Mouse (Mus musculus): Measurements from ENCODE around the gene Gm17535. TPM values are rescaled to one million over a fixed set of nuclear protein-coding genes. Genes with fewer than 3 reads are reported as not detected.
"Not testable (repeated sequence)": the region's sequence is repeated elsewhere in the genome, so short reads cannot be mapped to it uniquely, and the experiment has no call there.

The Gm17535 gene
- polyA plus RNA-seq, 1 experiment, result not detected

DNA sequence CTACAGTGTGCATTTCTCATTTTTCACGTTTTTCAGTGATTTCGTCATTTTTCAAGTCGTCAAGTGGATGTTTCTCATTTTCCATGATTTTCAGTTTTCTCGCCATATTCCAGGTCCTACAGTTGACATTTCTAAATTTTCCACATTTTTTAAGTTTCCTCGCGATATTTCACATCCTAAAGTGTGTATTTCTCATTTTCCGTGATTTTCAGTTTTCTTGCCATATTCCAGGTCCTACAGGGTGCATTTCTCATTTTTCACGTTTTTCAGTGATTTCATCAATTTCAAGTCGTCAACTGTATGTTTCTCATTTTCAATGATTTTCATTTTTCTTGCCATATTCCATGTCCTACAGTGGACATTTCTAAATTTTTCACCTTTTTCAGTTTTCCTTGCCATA, 19.0 kb upstream of the Gm17535 start, which contains the start of gene Gm10720:
Gene Gm10720 (plus strand): TSS at position 301 of the 400 bp plus-strand sequence.
- H3ac ChIP-seq (ENCODE audit: control insufficient read depth, insufficient read length, low read depth); H3K36me3 ChIP-seq (ENCODE audit: control insufficient read depth, insufficient read depth); H3K4me3 ChIP-seq (ENCODE audit: insufficient read depth, poor library complexity, severe bottlenecking); H3K27me3 ChIP-seq (ENCODE audit: control insufficient read depth, insufficient read depth, insufficient read length); H3K79me3 ChIP-seq (ENCODE audit: low read depth); H3K79me2 ChIP-seq (ENCODE audit: control insufficient read depth, insufficient read depth): not testable (repeated sequence)

GRCm38 (mm10) chr9:3015896-3016295, 18.5 kb upstream of the Gm17535 start:
- H3K79me3 ChIP-seq (ENCODE audit: low read depth); H3ac ChIP-seq (ENCODE audit: control insufficient read depth, insufficient read length, low read depth); H3K27me3 ChIP-seq (ENCODE audit: control insufficient read depth, insufficient read depth, insufficient read length); H3K36me3 ChIP-seq (ENCODE audit: control insufficient read depth, insufficient read depth); H3K79me2 ChIP-seq (ENCODE audit: control insufficient read depth, insufficient read depth); H3K4me3 ChIP-seq (ENCODE audit: insufficient read depth, poor library complexity, severe bottlenecking): not testable (repeated sequence)

DNA sequence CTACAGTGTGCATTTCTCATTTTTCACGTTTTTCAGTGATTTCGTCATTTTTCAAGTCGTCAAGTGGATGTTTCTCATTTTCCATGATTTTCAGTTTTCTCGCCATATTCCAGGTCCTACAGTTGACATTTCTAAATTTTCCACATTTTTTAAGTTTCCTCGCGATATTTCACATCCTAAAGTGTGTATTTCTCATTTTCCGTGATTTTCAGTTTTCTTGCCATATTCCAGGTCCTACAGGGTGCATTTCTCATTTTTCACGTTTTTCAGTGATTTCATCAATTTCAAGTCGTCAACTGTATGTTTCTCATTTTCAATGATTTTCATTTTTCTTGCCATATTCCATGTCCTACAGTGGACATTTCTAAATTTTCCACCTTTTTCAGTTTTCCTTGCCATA, 17.3 kb upstream of the Gm17535 start, which contains the start of gene Gm10719:
Gene Gm10719 (plus strand): TSS at position 301 of the 400 bp plus-strand sequence.
- not testable (repeated sequence) for H3ac ChIP-seq (ENCODE audit: control insufficient read depth, insufficient read length, low read depth); H3K79me2 ChIP-seq (ENCODE audit: control insufficient read depth, insufficient read depth); H3K79me3 ChIP-seq (ENCODE audit: low read depth); H3K27me3 ChIP-seq (ENCODE audit: control insufficient read depth, insufficient read depth, insufficient read length); H3K4me3 ChIP-seq (ENCODE audit: insufficient read depth, poor library complexity, severe bottlenecking); H3K36me3 ChIP-seq (ENCODE audit: control insufficient read depth, insufficient read depth)

DNA sequence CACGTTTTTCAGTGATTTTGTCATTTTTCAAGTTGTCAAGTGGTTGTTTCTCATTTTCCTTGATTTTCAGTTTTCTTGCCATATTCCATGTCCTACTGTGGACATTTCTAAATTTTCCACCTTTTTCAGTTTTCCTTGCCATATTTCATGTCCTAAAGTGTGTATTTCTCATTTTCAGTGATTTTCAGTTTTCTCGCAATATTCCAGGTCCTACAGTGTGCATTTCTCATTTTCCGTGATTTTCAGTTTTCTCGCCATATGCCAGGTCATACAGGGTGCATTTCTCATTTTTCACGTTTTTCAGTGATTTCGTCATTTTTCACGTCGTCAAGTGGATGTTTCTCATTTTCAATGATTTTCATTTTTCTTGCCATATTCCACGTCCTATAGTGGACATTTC, 15.5 kb upstream of the Gm17535 start:
- not testable (repeated sequence) for H3K79me2 ChIP-seq (ENCODE audit: control insufficient read depth, insufficient read depth); H3ac ChIP-seq (ENCODE audit: control insufficient read depth, insufficient read length, low read depth); H3K79me3 ChIP-seq (ENCODE audit: low read depth); H3K27me3 ChIP-seq (ENCODE audit: control insufficient read depth, insufficient read depth, insufficient read length); H3K4me3 ChIP-seq (ENCODE audit: insufficient read depth, poor library complexity, severe bottlenecking); H3K36me3 ChIP-seq (ENCODE audit: control insufficient read depth, insufficient read depth)

DNA sequence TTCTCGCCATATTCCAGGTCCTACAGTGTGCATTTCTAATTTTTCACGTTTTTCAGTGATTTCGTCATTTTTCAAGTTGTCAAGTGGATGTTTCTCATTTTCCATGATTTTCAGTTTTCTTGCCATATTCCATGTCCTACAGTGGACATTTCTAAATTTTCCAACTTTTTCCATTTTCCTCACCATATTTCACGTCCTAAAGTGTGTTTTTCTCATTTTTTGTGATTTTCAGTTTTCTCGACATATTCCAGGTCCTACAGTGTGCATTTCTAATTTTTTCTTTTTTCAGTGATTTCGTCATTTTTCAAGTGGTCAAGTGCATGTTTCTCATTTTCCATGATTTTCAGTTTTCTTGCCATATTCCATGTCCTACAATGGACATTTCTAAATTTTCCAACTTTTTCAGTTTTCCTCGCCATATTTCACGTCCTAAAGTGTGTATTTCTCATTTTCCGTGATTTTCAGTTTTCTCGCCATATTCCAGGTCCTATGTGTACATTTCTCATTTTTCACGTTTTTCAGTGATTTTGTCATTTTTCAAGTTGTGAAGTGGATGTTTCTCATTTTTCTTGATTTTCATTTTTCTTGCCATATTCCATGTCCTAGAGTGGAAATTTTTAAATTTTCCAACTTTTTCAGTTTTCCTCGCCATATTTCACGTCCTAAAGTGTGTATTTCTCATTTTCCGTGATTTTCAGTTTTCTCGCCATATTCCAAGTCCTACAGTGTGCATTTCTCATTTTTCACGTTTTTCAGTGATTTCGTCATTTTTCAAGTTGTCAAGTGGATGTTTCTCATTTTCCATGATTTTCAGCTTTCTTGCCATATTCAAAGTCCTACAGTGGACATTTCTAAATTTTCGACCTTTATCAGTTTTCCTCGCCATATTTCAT, 14.3 kb upstream of the Gm17535 start:
- not testable (repeated sequence) for H3ac ChIP-seq (ENCODE audit: control insufficient read depth, insufficient read length, low read depth); H3K79me2 ChIP-seq (ENCODE audit: control insufficient read depth, insufficient read depth); H3K36me3 ChIP-seq (ENCODE audit: control insufficient read depth, insufficient read depth)

GRCm38 (mm10) chr9:3022316-3023008, 11.9 kb upstream of the Gm17535 start:
- not testable (repeated sequence) for H3K79me3 ChIP-seq (ENCODE audit: low read depth); H3K79me2 ChIP-seq (ENCODE audit: control insufficient read depth, insufficient read depth); H3K27me3 ChIP-seq (ENCODE audit: control insufficient read depth, insufficient read depth, insufficient read length); H3K4me3 ChIP-seq (ENCODE audit: insufficient read depth, poor library complexity, severe bottlenecking); H3ac ChIP-seq (ENCODE audit: control insufficient read depth, insufficient read length, low read depth); H3K36me3 ChIP-seq (ENCODE audit: control insufficient read depth, insufficient read depth)

More for the DNA sequence above, 14.3 kb upstream of the Gm17535 start:
- H3K27me3 ChIP-seq (ENCODE audit: control insufficient read depth, insufficient read depth, insufficient read length); H3K4me3 ChIP-seq (ENCODE audit: insufficient read depth, poor library complexity, severe bottlenecking); H3K79me3 ChIP-seq (ENCODE audit: low read depth): not testable (repeated sequence)

GRCm38 (mm10) chr9:3023312-3023984, 11.0 kb upstream of the Gm17535 start, which contains the start of gene Gm10718:
Gene Gm10718 (plus strand): TSS chr9:3023547.
- H3K4me3 ChIP-seq (ENCODE audit: insufficient read depth, poor library complexity, severe bottlenecking); H3K79me2 ChIP-seq (ENCODE audit: control insufficient read depth, insufficient read depth); H3K36me3 ChIP-seq (ENCODE audit: control insufficient read depth, insufficient read depth); H3K79me3 ChIP-seq (ENCODE audit: low read depth); H3ac ChIP-seq (ENCODE audit: control insufficient read depth, insufficient read length, low read depth); H3K27me3 ChIP-seq (ENCODE audit: control insufficient read depth, insufficient read depth, insufficient read length): not testable (repeated sequence)

DNA sequence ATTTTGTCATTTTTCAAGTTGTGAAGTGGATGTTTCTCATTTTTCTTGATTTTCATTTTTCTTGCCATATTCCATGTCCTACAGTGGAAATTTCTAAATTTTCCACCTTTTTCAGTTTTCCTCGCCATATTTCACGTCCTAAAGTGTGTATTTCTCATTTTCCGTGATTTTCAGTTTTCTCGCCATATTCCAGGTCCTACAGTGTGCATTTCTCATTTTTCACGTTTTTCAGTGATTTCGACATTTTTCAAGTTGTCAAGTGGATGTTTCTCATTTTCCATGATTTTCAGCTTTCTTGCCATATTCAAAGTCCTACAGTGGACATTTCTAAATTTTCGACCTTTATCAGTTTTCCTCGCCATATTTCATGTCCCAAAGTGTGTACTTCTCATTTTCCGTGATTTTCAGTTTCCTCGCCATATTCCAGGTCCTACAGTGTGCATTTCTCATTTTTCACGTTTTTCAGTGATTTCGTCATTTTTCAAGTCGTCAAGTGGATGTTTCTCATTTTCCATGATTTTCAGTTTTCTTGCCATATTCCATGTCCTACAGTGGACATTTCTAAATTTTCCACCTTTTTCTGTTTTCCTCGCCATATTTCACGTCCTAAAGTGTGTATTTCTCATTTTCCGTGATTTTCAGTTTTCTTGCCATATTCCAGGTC, 10.3 kb upstream of the Gm17535 start:
- not testable (repeated sequence) for H3K79me3 ChIP-seq (ENCODE audit: low read depth); H3K4me3 ChIP-seq (ENCODE audit: insufficient read depth, poor library complexity, severe bottlenecking); H3K36me3 ChIP-seq (ENCODE audit: control insufficient read depth, insufficient read depth); H3K79me2 ChIP-seq (ENCODE audit: control insufficient read depth, insufficient read depth); H3K27me3 ChIP-seq (ENCODE audit: control insufficient read depth, insufficient read depth, insufficient read length); H3ac ChIP-seq (ENCODE audit: control insufficient read depth, insufficient read length, low read depth)

DNA sequence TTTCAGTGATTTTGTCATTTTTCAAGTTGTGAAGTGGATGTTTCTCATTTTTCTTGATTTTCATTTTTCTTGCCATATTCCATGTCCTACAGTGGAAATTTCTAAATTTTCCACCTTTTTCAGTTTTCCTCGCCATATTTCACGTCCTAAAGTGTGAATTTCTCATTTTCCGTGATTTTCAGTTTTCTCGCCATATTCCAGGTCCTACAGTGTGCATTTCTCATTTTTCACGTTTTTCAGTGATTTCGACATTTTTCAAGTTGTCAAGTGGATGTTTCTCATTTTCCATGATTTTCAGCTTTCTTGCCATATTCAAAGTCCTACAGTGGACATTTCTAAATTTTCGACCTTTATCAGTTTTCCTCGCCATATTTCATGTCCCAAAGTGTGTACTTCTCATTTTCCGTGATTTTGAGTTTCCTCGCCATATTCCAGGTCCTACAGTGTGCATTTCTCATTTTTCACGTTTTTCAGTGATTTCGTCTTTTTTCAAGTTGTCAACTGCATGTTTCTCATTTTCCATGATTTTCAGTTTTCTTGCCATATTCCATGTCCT, 9.4 kb upstream of the Gm17535 start, which contains the start of gene Gm10717:
Gene Gm10717 (plus strand): TSS at position 506 of the 556 bp plus-strand sequence.
- H3K79me2 ChIP-seq (ENCODE audit: control insufficient read depth, insufficient read depth); H3ac ChIP-seq (ENCODE audit: control insufficient read depth, insufficient read length, low read depth); H3K36me3 ChIP-seq (ENCODE audit: control insufficient read depth, insufficient read depth); H3K4me3 ChIP-seq (ENCODE audit: insufficient read depth, poor library complexity, severe bottlenecking); H3K27me3 ChIP-seq (ENCODE audit: control insufficient read depth, insufficient read depth, insufficient read length); H3K79me3 ChIP-seq (ENCODE audit: low read depth): not testable (repeated sequence)

DNA sequence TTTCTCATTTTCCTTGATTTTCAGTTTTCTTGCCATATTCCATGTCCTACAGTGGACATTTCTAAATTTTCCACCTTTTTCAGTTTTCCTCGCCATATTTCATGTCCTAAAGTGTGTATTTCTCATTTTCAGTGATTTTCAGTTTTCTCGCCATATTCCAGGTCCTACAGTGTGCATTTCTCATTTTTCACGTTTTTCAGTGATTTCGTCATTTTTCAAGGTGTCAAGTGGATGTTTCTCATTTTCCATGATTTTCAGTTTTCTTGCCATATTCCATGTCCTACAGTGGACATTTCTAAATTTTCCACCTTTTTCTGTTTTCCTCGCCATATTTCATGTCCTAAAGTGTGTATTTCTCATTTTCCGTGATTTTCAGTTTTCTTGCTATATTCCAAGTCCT, 8.7 kb upstream of the Gm17535 start:
- H3K4me3 ChIP-seq (ENCODE audit: insufficient read depth, poor library complexity, severe bottlenecking), result not testable (repeated sequence)

GRCm38 (mm10) chr9:3026136-3026535, 8.3 kb upstream of the Gm17535 start:
- not testable (repeated sequence) for H3ac ChIP-seq (ENCODE audit: control insufficient read depth, insufficient read length, low read depth); H3K79me2 ChIP-seq (ENCODE audit: control insufficient read depth, insufficient read depth); H3K4me3 ChIP-seq (ENCODE audit: insufficient read depth, poor library complexity, severe bottlenecking); H3K27me3 ChIP-seq (ENCODE audit: control insufficient read depth, insufficient read depth, insufficient read length); H3K79me3 ChIP-seq (ENCODE audit: low read depth); H3K36me3 ChIP-seq (ENCODE audit: control insufficient read depth, insufficient read depth)

More for the DNA sequence above, 8.7 kb upstream of the Gm17535 start:
- H3K79me2 ChIP-seq (ENCODE audit: control insufficient read depth, insufficient read depth); H3K79me3 ChIP-seq (ENCODE audit: low read depth); H3K36me3 ChIP-seq (ENCODE audit: control insufficient read depth, insufficient read depth); H3K27me3 ChIP-seq (ENCODE audit: control insufficient read depth, insufficient read depth, insufficient read length); H3ac ChIP-seq (ENCODE audit: control insufficient read depth, insufficient read length, low read depth): not testable (repeated sequence)
